ENCODE assay signal across 8 mouse cellular contexts in genomic region chr13:8870160-8870509, GRCm38 (mm10). TPM values are rescaled to one million over a fixed set of nuclear protein-coding genes. Genes with fewer than 3 reads are reported as not detected.
DNase-seq lines count a peak whose midpoint lies in the region; ATAC-seq and TF ChIP-seq lines count a peak whose summit lies in the region.

No protein-coding gene starts in this region.

- no peak for ATAC-seq in forebrain, embryonic 13.5 days
- no peak for ATAC-seq in liver, embryonic 16.5 days (ENCODE audit: low read depth)

- H3K36me3 ChIP-seq in kidney, adult 2 months (ENCODE audit: control insufficient read depth, insufficient read depth, low read length): no peaks in the 10 kb centered on the region
- H3K36me3 ChIP-seq in ES-Bruce4 (ENCODE audit: control insufficient read depth, insufficient read depth, low read length, poor library complexity, severe bottlenecking): no peaks in the 10 kb centered on the region
- peaks cover 6% of the 10 kb centered on the region; the same call in 1 of the 2 replicates for H3K36me3 ChIP-seq in forebrain, embryonic 13.5 days (ENCODE audit: poor library complexity, severe bottlenecking)
- H3K36me3 ChIP-seq in liver, embryonic 16.5 days (ENCODE audit: control insufficient read depth, insufficient read depth): no peaks in the 10 kb centered on the region

- TF ChIP-seq POLR2A in kidney, adult 2 months (IDR thresholded peaks at IDR 0.05; ENCODE audit: low read depth, low read length): no peak
- TF ChIP-seq POLR2A in ES-Bruce4 (IDR thresholded peaks at IDR 0.05; ENCODE audit: insufficient read depth, low read length): no peak

- peak overlapping the region; percentile 98 for H3K4me3 ChIP-seq in kidney, adult 2 months (ENCODE audit: insufficient read depth, low read depth, low read length)
- H3K4me3 ChIP-seq in ES-Bruce4 (ENCODE audit: low read depth, low read length): peak overlapping the region; percentile 87
- peak overlapping the region; percentile 83 for H3K4me3 ChIP-seq in forebrain, embryonic 13.5 days
- H3K4me3 ChIP-seq in liver, embryonic 16.5 days (ENCODE audit: low read depth, low read length): peak overlapping the region; percentile 80

- 0 out of 2 replicates have a peak, but pooled peaks cover 2% of the 10 kb centered on the region for H3K4me1 ChIP-seq in kidney, adult 2 months (ENCODE audit: control insufficient read depth, insufficient read depth, low read length)
- H3K4me1 ChIP-seq in ES-Bruce4 (ENCODE audit: control insufficient read depth, insufficient read depth, low read length): no peaks in the 10 kb centered on the region
- H3K4me1 ChIP-seq in forebrain, embryonic 13.5 days: peaks cover 15% of the 10 kb centered on the region
- H3K4me1 ChIP-seq in liver, embryonic 16.5 days (ENCODE audit: control insufficient read depth, low read depth, low read length): peaks cover 15% of the 10 kb centered on the region

- peak overlapping the region; percentile 93 for H3K27ac ChIP-seq in kidney, adult 2 months (ENCODE audit: insufficient read depth, low read depth, low read length)
- H3K27ac ChIP-seq in ES-Bruce4 (ENCODE audit: insufficient read depth, low read length): peak overlapping the region; percentile 3
- H3K27ac ChIP-seq in forebrain, embryonic 13.5 days: peak overlapping the region; percentile 97
- peak overlapping the region; percentile 96 for H3K27ac ChIP-seq in liver, embryonic 16.5 days (ENCODE audit: low read length)

- DNase-seq in kidney, adult 2 months: no peak
- no peak for DNase-seq in kidney, postnatal 10 days
- DNase-seq in urinary bladder, postnatal 10 days (ENCODE audit: low spot score): no peak
- no peak for DNase-seq in left cerebral cortex, postnatal 25 days (ENCODE audit: low spot score in 2 of 2)
- no peak for DNase-seq in frontal cortex, postnatal 14 days (ENCODE audit: low spot score in 2 of 2)

- no peaks in the 10 kb centered on the region for H3K27me3 ChIP-seq in kidney, adult 2 months (replicated peaks; ENCODE audit: control insufficient read depth, insufficient read depth, low read length)
- H3K27me3 ChIP-seq in ES-Bruce4 (ENCODE audit: control insufficient read depth, insufficient read depth, low read length, poor library complexity, severe bottlenecking): no peaks in the 10 kb centered on the region
- no peaks in the 10 kb centered on the region for H3K27me3 ChIP-seq in forebrain, embryonic 13.5 days
- no peaks in the 10 kb centered on the region for H3K27me3 ChIP-seq in liver, embryonic 16.5 days (ENCODE audit: control insufficient read depth, insufficient read depth, low read depth, low read length)

- peak overlapping the region; percentile 81 for H3K4me2 ChIP-seq in forebrain, embryonic 13.5 days
- peak overlapping the region; percentile 82 for H3K4me2 ChIP-seq in liver, embryonic 16.5 days (ENCODE audit: low read depth, low read length)

- H3K9me3 ChIP-seq in ES-Bruce4 (replicated peaks; ENCODE audit: control insufficient read depth, insufficient read depth, low read length, poor library complexity, severe bottlenecking): no peaks in the 10 kb centered on the region
- H3K9me3 ChIP-seq in forebrain, embryonic 13.5 days (replicated peaks): no peaks in the 10 kb centered on the region
- no peaks in the 10 kb centered on the region for H3K9me3 ChIP-seq in liver, embryonic 16.5 days (replicated peaks; ENCODE audit: control insufficient read depth, low read length)

- 1% methylated on average over 9 of the region's 9 CpGs for WGBS in kidney, adult 2 months
- 6% methylated on average over 9 of the region's 9 CpGs for WGBS in forebrain, embryonic 13.5 days
- 4% methylated on average over 9 of the region's 9 CpGs for WGBS in liver, embryonic 16.5 days (ENCODE audit: insufficient replicate concordance)

- TF ChIP-seq EP300 in ES-Bruce4 (IDR thresholded peaks at IDR 0.05; ENCODE audit: insufficient read depth, low read depth, low read length): no peak

- intact Hi-C loops in left cerebral cortex, postnatal 25 days (cut with DNase I): no loop called here

- TF ChIP-seq CTCF in kidney, adult 2 months (conservative IDR thresholded peaks at IDR 0.05; ENCODE audit: insufficient read depth, insufficient read length, low read depth, low read length): no peak
- no peak for TF ChIP-seq CTCF in ES-Bruce4 (IDR thresholded peaks at IDR 0.05; ENCODE audit: low read depth, low read length)

- peak overlapping the region; percentile 73 for H3K9ac ChIP-seq in ES-Bruce4 (ENCODE audit: low read depth, poor library complexity, severe bottlenecking)
- H3K9ac ChIP-seq in forebrain, embryonic 13.5 days: peak overlapping the region; percentile 92
- peak overlapping the region; percentile 81 for H3K9ac ChIP-seq in liver, embryonic 16.5 days (ENCODE audit: low read depth, low read length)

RNA-seq across cellular contexts. Expression of gene Wdr37, which starts 1.6 kb away (rescaled TPM):
- 9.9 and 11.4 TPM in 2 replicates for polyA plus RNA-seq in kidney, adult 2 months (2012; rRNA removed)
- 30.2 and 34.7 TPM in 2 replicates for polyA plus RNA-seq in ES-Bruce4 (2011; ENCODE audit: insufficient read depth, insufficient read length, low read depth, missing spikeins)
- polyA plus RNA-seq in forebrain, embryonic 13.5 days (2015; fragmentation: Nextera tagmentation; extraction: Ambion mirVana): 43.4 and 46.0 TPM in 2 replicates
- 6.8 and 7.2 TPM in 2 replicates for polyA plus RNA-seq in liver, embryonic 16.5 days (2015; fragmentation: Nextera tagmentation; extraction: Ambion mirVana)
- 100 to 1,000 TPM in 1 of 2 experiments, 10 to 100 TPM in 1; 97.1 to 102 TPM for total RNA-seq in left cerebral cortex, postnatal 25 days (2021)

RNA-seq across cellular contexts. Expression of gene Idi1, which starts 15.2 kb away (rescaled TPM):
- 8.8 and 11.0 TPM in 2 replicates for polyA plus RNA-seq in kidney, adult 2 months (2012; rRNA removed)
- polyA plus RNA-seq in ES-Bruce4 (2011; ENCODE audit: insufficient read depth, insufficient read length, low read depth, missing spikeins): 181 and 202 TPM in 2 replicates
- 103 and 120 TPM in 2 replicates for polyA plus RNA-seq in forebrain, embryonic 13.5 days (2015; fragmentation: Nextera tagmentation; extraction: Ambion mirVana)
- 89.7 and 97.0 TPM in 2 replicates for polyA plus RNA-seq in liver, embryonic 16.5 days (2015; fragmentation: Nextera tagmentation; extraction: Ambion mirVana)
- total RNA-seq in left cerebral cortex, postnatal 25 days (2021): 10 to 100 TPM; 41.2 to 41.3 TPM

Comparison
In these comparisons a context has a peak if more than half of its experiments do, and no peak if none do; other contexts are left out.
1. H3K27ac ChIP-seq: peak in every context shown above with its lines; median percentile 97 in forebrain, embryonic 13.5 days; 96 in liver, embryonic 16.5 days; 93 in kidney, adult 2 months; 3 in ES-Bruce4.